Mouse (Mus musculus): Measurements from ENCODE around the gene Hpn. TPM values are rescaled to one million over a fixed set of nuclear protein-coding genes. Genes with fewer than 3 reads are reported as not detected.
A peak's percentile ranks its signal among the peaks of the same experiment; 100 is the strongest.

The Hpn gene
- polyA plus RNA-seq, 1 experiment from 2014 or later = 21.2 TPM

- Histone ChIP-seq H3K36me3 (ENCODE audit: control insufficient read depth, insufficient read depth) (no peaks in the 10 kb centered on the region), H3K4me1 (replicated peaks; ENCODE audit: control insufficient read depth, insufficient read depth, low read length) (no peaks in the 10 kb centered on the region), H3K9me3 (ENCODE audit: control insufficient read depth) (no peaks in the 10 kb centered on the region), H3K4me2 (replicated peaks; ENCODE audit: low read depth) (no peak overlapping the region), H3K27ac (ENCODE audit: low read depth, low read length) (no peak overlapping the region), H3K4me3 (ENCODE audit: low read depth, low read length) (no peak overlapping the region), H3K27me3 (replicated peaks; ENCODE audit: control insufficient read depth, insufficient read depth, low read length) (no peaks in the 10 kb centered on the region), H3K9ac (ENCODE audit: low read depth, low read length) (no peak overlapping the region)
- no peak for ATAC-seq
- WGBS = 46% methylated on average over 7 of the region's 7 CpGs
- no peak for TF ChIP-seq CTCF (IDR thresholded peaks at IDR 0.05; ENCODE audit: low read depth)
Measured at GRCm38 (mm10) chr7:31109091-31109490, 6.0 kb downstream of the Hpn start.

DNA sequence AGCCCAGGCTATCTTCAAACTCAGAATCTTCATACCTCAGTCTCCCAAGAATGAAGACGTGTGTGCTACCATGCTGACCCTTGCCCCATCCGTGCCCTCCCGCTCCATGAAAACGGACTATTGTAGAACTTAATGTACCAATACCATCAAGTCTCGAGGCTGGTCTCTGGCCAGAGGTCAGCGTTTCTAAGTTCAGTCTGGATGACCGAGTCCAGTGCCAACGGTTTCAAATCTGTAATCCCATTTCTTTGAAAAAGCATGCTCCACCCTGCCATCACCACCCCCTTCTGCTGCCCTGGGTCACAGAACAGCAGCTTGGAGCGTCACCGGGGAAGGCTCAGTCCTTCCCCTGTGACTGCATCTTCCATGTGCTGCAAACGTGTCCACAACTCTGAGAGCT, 7.3 kb downstream of the Hpn start:
- H3K4me2 ChIP-seq (replicated peaks; ENCODE audit: low read depth) = no peak overlapping the region
- no peak overlapping the region for H3K4me3 ChIP-seq (ENCODE audit: low read depth, low read length)
- no peaks in the 10 kb centered on the region for H3K36me3 ChIP-seq (ENCODE audit: control insufficient read depth, insufficient read depth)
- no peak overlapping the region for H3K27ac ChIP-seq (ENCODE audit: low read depth, low read length)
- H3K27me3 ChIP-seq (replicated peaks; ENCODE audit: control insufficient read depth, insufficient read depth, low read length) = no peaks in the 10 kb centered on the region
- H3K9me3 ChIP-seq (ENCODE audit: control insufficient read depth) = no peaks in the 10 kb centered on the region
- 86% methylated on average over 11 of the region's 11 CpGs for WGBS
- no peak for ATAC-seq
- no peaks in the 10 kb centered on the region for H3K4me1 ChIP-seq (replicated peaks; ENCODE audit: control insufficient read depth, insufficient read depth, low read length)
- no peak for TF ChIP-seq CTCF (IDR thresholded peaks at IDR 0.05; ENCODE audit: low read depth)
- H3K9ac ChIP-seq (ENCODE audit: low read depth, low read length) = no peak overlapping the region

GRCm38 (mm10) chr7:31106166-31106565, 8.9 kb downstream of the Hpn start:
- no peak for ATAC-seq
- 67% methylated on average over 3 of the region's 3 CpGs for WGBS
- no peak for TF ChIP-seq CTCF (IDR thresholded peaks at IDR 0.05; ENCODE audit: low read depth)
- H3K9ac ChIP-seq (ENCODE audit: low read depth, low read length) = no peak overlapping the region
- no peak overlapping the region for H3K27ac ChIP-seq (ENCODE audit: low read depth, low read length)
- H3K4me1 ChIP-seq (replicated peaks; ENCODE audit: control insufficient read depth, insufficient read depth, low read length) = no peaks in the 10 kb centered on the region
- no peaks in the 10 kb centered on the region for H3K36me3 ChIP-seq (ENCODE audit: control insufficient read depth, insufficient read depth)
- H3K9me3 ChIP-seq (ENCODE audit: control insufficient read depth) = no peaks in the 10 kb centered on the region
- H3K4me3 ChIP-seq (ENCODE audit: low read depth, low read length) = no peak overlapping the region
- H3K4me2 ChIP-seq (replicated peaks; ENCODE audit: low read depth) = no peak overlapping the region
- H3K27me3 ChIP-seq (replicated peaks; ENCODE audit: control insufficient read depth, insufficient read depth, low read length) = no peaks in the 10 kb centered on the region

DNA sequence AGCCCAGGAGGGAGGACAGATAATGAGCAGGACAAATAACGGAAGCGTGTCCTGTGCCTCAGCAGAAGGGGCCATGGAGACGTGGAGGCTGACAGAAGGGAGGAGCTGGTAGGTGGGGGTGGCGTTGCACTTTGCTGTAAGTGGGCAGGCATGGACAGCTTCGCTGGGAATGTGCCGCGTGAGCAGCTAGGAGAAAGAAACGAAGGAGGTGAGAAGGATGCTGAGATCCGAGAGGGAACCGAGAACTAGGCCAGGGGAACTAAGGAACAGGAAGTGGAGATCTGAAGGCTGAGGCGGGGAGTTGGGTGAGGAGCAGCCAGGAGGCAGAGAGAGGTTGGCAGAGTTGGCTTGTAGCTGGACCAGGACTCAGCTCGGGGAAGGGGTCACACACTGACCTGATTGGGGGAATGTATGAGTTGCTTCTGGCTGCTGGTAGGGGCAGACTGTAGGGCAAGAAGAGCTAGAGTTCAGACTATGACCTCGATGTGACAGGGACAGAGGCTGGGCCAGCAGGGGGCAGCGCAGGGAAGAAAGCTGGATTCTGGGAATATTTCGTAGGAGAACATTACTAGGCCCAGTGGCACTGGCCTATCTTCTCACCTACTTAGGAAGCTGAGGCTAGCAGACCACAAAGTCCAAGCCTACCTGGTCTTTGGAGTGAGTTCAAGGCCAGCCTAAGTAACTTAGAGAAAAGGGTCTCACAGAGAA, 9.9 kb downstream of the Hpn start:
- ATAC-seq = no peak
- no peak overlapping the region for H3K9ac ChIP-seq (ENCODE audit: low read depth, low read length)
- H3K36me3 ChIP-seq (ENCODE audit: control insufficient read depth, insufficient read depth) = no peaks in the 10 kb centered on the region
- no peak overlapping the region for H3K27ac ChIP-seq (ENCODE audit: low read depth, low read length)
- no peak overlapping the region for H3K4me3 ChIP-seq (ENCODE audit: low read depth, low read length)
- H3K9me3 ChIP-seq (ENCODE audit: control insufficient read depth) = no peaks in the 10 kb centered on the region
- H3K4me1 ChIP-seq (replicated peaks; ENCODE audit: control insufficient read depth, insufficient read depth, low read length) = no peaks in the 10 kb centered on the region
- TF ChIP-seq CTCF (IDR thresholded peaks at IDR 0.05; ENCODE audit: low read depth) = peak; percentile 78
- H3K27me3 ChIP-seq (replicated peaks; ENCODE audit: control insufficient read depth, insufficient read depth, low read length) = no peaks in the 10 kb centered on the region
- 62% methylated on average over 15 of the region's 15 CpGs for WGBS
- no peak overlapping the region for H3K4me2 ChIP-seq (replicated peaks; ENCODE audit: low read depth)

- no peaks in the 10 kb centered on the region for H3K9me3 ChIP-seq (ENCODE audit: control insufficient read depth)
- H3K4me1 ChIP-seq (replicated peaks; ENCODE audit: control insufficient read depth, insufficient read depth, low read length) = no peaks in the 10 kb centered on the region
- TF ChIP-seq CTCF (IDR thresholded peaks at IDR 0.05; ENCODE audit: low read depth) = no peak
- H3K36me3 ChIP-seq (ENCODE audit: control insufficient read depth, insufficient read depth) = no peaks in the 10 kb centered on the region
- H3K4me2 ChIP-seq (replicated peaks; ENCODE audit: low read depth) = no peak overlapping the region
- no peaks in the 10 kb centered on the region for H3K27me3 ChIP-seq (replicated peaks; ENCODE audit: control insufficient read depth, insufficient read depth, low read length)
- H3K9ac ChIP-seq (ENCODE audit: low read depth, low read length) = no peak overlapping the region
- no peak overlapping the region for H3K27ac ChIP-seq (ENCODE audit: low read depth, low read length)
- ATAC-seq = no peak
- 66% methylated on average over 14 of the region's 14 CpGs for WGBS
- no peak overlapping the region for H3K4me3 ChIP-seq (ENCODE audit: low read depth, low read length)
Measured at GRCm38 (mm10) chr7:31100786-31101185, 14.3 kb downstream of the Hpn start.

DNA sequence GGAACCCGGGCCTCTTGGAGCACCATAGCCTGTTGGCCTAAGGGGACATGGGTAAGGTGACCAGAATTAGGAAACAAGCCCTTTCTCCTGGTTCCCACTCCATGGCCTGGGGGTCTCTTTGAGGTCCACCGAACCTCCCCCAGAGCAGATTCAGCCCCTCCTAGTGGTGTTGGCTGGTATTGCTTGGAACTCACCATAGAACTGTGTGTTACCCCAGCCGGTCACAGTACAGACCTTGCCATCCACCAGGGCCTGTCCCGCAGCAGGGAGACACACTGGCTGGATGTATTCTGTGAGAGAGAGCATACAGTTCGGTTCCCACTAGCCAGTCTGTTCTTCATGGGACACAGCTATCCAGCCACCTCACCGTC, 15.5 kb downstream of the Hpn start:
- H3K9me3 ChIP-seq (ENCODE audit: control insufficient read depth) = no peaks in the 10 kb centered on the region
- H3K36me3 ChIP-seq (ENCODE audit: control insufficient read depth, insufficient read depth) = no peaks in the 10 kb centered on the region
- no peak overlapping the region for H3K4me2 ChIP-seq (replicated peaks; ENCODE audit: low read depth)
- H3K4me3 ChIP-seq (ENCODE audit: low read depth, low read length) = no peak overlapping the region
- TF ChIP-seq CTCF (IDR thresholded peaks at IDR 0.05; ENCODE audit: low read depth) = peak; percentile 27; the same call in 1 of the 2 replicates
- no peaks in the 10 kb centered on the region for H3K27me3 ChIP-seq (replicated peaks; ENCODE audit: control insufficient read depth, insufficient read depth, low read length)
- no peak overlapping the region for H3K27ac ChIP-seq (ENCODE audit: low read depth, low read length)
- H3K4me1 ChIP-seq (replicated peaks; ENCODE audit: control insufficient read depth, insufficient read depth, low read length) = no peaks in the 10 kb centered on the region
- no peak overlapping the region for H3K9ac ChIP-seq (ENCODE audit: low read depth, low read length)
- 84% methylated on average over 6 of the region's 6 CpGs for WGBS
- no peak for ATAC-seq
